Mouse (Mus musculus) frontal cortex, postnatal 25 days (tissue): ENCODE data around the gene Capg.

Source experiments
- DNase-seq, 2 experiments: peaks; one replicate each; pipeline ENCODE4 v3.0.0; 2022; ENCODE audit warnings: low spot score in 2 of 2

Capg gene

DNA sequence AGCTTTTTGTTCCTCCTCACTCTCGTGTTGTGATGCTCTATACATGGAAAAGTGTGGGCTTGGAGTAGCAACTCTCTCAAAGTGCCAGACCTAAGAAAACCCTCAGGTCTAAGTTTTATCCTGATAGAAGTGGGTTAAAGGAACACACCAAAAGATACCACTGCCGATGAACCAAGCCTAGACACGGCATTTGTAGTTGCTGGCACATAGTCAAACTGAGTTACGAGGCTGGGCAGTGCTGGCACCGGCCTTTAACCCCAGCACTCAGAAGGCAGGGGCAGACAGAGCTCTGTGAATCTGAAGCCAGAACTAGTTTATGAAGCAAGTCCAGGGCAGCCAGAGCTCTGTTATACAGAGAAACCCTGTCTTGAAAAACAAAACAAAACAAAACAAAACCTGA, 63.5 kb downstream of the Capg start:
- DNase-seq, result no peak

DNA sequence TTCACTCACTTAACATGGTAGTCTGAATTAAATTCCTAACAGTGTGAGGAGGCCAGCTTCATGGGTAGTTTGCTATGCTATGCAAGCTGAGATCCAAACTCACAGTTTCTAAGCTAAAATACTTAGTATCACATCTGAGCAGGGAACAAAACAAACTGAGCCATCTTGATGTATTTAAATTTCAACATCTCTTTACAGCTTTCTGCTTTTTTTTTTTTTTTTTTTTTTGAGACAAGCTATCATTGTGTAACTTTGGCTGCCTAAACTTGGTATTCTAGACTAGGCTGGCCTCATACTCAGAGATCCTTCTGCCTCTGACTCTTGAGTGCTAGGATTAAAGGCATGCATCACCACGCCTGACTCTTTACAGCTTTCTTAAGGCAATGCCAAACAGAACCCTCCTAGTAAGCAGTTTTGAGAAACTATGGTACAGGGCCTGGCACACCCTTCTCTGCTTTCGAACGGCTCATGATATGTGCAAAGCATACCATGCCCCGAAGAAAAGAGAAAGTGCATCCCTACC, 64.5 kb downstream of the Capg start:
- no peak for DNase-seq

DNA sequence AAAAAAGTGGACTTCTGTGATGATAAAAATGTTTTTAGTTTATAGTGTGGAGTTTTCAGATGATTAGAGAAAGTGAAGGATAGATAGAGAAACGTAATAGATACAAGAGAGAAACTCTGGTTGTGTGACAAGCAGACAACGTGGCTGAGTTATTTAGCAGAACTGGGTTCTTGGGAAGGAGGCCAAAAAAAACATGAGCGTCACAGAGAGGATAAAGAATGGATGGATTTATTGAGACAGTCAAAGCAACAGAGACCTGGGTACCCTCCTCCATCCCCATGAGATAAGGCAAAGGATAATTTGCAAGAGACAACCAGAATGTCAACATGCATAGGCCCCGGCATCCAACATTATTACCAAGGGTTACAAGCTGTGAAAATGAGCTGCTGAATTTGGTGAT, 66.1 kb downstream of the Capg start:
- no peak for DNase-seq
